Mouse (Mus musculus) olfactory bulb, adult 2 months (tissue): ENCODE data around the gene Slc25a42.

Experiments
- CTCF ChIP-seq: fragments of 200-500 bp; IDR thresholded peaks from 2 replicates; pipeline ENCODE4 v1.5.1; 2012; ENCODE audit warnings: low read depth, mild to moderate bottlenecking, low read length, moderate library complexity; ENCODE audit not compliant: insufficient read depth
- POLR2A ChIP-seq: fragments of 200-500 bp; IDR thresholded peaks from 2 replicates; pipeline ENCODE4 v1.6.1; 2012; ENCODE audit warnings: mild to moderate bottlenecking, low read depth, low read length, moderate library complexity; ENCODE audit not compliant: insufficient read depth

- TF ChIP-seq CTCF (no peak), POLR2A (no peak)
Observed at GRCm38 (mm10) chr8:70183194-70183593, 28.9 kb downstream of the Slc25a42 start.
